ENCODE assay signal across 8 mouse cellular contexts in genomic region chr9:76024277-76025246, GRCm38 (mm10). TPM values are rescaled to one million over a fixed set of nuclear protein-coding genes. Genes with fewer than 3 reads are reported as not detected.
DNase-seq lines count a peak whose midpoint lies in the region; ATAC-seq and TF ChIP-seq lines count a peak whose summit lies in the region.

No protein-coding gene starts in this region.

- WGBS in intestine, embryonic 16.5 days, result 45% methylated on average over 5 of the region's 5 CpGs
- WGBS in intestine, embryonic 15.5 days, result 51% methylated on average over 5 of the region's 5 CpGs
- WGBS in limb, embryonic 10.5 days, result 61% methylated on average over 5 of the region's 5 CpGs
- WGBS in small intestine, adult 2 months, result 47% methylated on average over 5 of the region's 5 CpGs

- peak; percentile 75 for DNase-seq in Muller cell, postnatal 12 days (ENCODE audit: inconsistent ontology term)
- DNase-seq in limb, embryonic 10.5 days (ENCODE audit: low spot score), result no peak
- no peak for DNase-seq in ovary, postnatal 10 days (ENCODE audit: low spot score)
- no peak for DNase-seq in kidney, adult 18-20 months

- H3K27me3 ChIP-seq in intestine, embryonic 16.5 days (replicated peaks; ENCODE audit: control insufficient read depth, insufficient read depth, low read length), result no peaks in the 10 kb centered on the region
- no peaks in the 10 kb centered on the region for H3K27me3 ChIP-seq in intestine, embryonic 15.5 days (replicated peaks)
- H3K27me3 ChIP-seq in limb, embryonic 10.5 days (ENCODE audit: low read depth, poor library complexity, severe bottlenecking), result no peaks in the 10 kb centered on the region
- no peaks in the 10 kb centered on the region for H3K27me3 ChIP-seq in small intestine, adult 2 months (ENCODE audit: control insufficient read depth, insufficient read depth, low read length)

- no peak overlapping the region for H3K9ac ChIP-seq in intestine, embryonic 16.5 days (ENCODE audit: low read depth, low read length)
- H3K9ac ChIP-seq in intestine, embryonic 15.5 days, result no peak overlapping the region

- H3K4me1 ChIP-seq in intestine, embryonic 16.5 days (ENCODE audit: control insufficient read depth, insufficient read depth, low read length), result peaks cover 3% of the 10 kb centered on the region; the same call in 1 of the 2 replicates
- no peaks in the 10 kb centered on the region for H3K4me1 ChIP-seq in intestine, embryonic 15.5 days (replicated peaks)
- H3K4me1 ChIP-seq in embryonic fibroblast, embryonic 13.5 days (ENCODE audit: control insufficient read depth, insufficient read depth, low read length), result peaks cover 5% of the 10 kb centered on the region; the same call in 1 of the 2 replicates
- peaks cover 15% of the 10 kb centered on the region for H3K4me1 ChIP-seq in limb, embryonic 10.5 days
- H3K4me1 ChIP-seq in small intestine, adult 2 months (ENCODE audit: control insufficient read depth, insufficient read depth, insufficient read length, low read length), result no peaks in the 10 kb centered on the region

- H3K9me3 ChIP-seq in intestine, embryonic 16.5 days (ENCODE audit: control insufficient read depth, low read length), result no peaks in the 10 kb centered on the region
- no peaks in the 10 kb centered on the region for H3K9me3 ChIP-seq in intestine, embryonic 15.5 days
- H3K9me3 ChIP-seq in limb, embryonic 10.5 days (replicated peaks), result no peaks in the 10 kb centered on the region

- no peak overlapping the region for H3K4me2 ChIP-seq in intestine, embryonic 16.5 days (ENCODE audit: low read depth, low read length)
- no peak overlapping the region for H3K4me2 ChIP-seq in intestine, embryonic 15.5 days (replicated peaks)

- H3K36me3 ChIP-seq in intestine, embryonic 16.5 days (ENCODE audit: control insufficient read depth, insufficient read depth, low read length), result no peaks in the 10 kb centered on the region
- no peaks in the 10 kb centered on the region for H3K36me3 ChIP-seq in intestine, embryonic 15.5 days
- H3K36me3 ChIP-seq in limb, embryonic 10.5 days, result no peaks in the 10 kb centered on the region
- H3K36me3 ChIP-seq in small intestine, adult 2 months (ENCODE audit: control insufficient read depth, insufficient read depth, low read length), result no peaks in the 10 kb centered on the region

- TF ChIP-seq CTCF in embryonic fibroblast, embryonic 13.5 days (IDR thresholded peaks at IDR 0.05; ENCODE audit: borderline replicate concordance, insufficient read depth, low read length), result no peak
- TF ChIP-seq CTCF in small intestine, adult 2 months (IDR thresholded peaks at IDR 0.05; ENCODE audit: extremely low read depth, insufficient read length, insufficient replicate concordance, low read depth, low read length), result no peak

- no peak for ATAC-seq in intestine, embryonic 16.5 days
- no peak for ATAC-seq in intestine, embryonic 15.5 days

- no peak for TF ChIP-seq POLR2A in embryonic fibroblast, embryonic 13.5 days (IDR thresholded peaks at IDR 0.05; ENCODE audit: low read depth, low read length)
- TF ChIP-seq POLR2A in small intestine, adult 2 months (IDR thresholded peaks at IDR 0.05; ENCODE audit: low read depth, low read length), result no peak

- 0 out of 2 replicates have a peak overlapping the region, but pooled peaks have one; percentile 21 for H3K27ac ChIP-seq in intestine, embryonic 16.5 days (ENCODE audit: low read length)
- H3K27ac ChIP-seq in intestine, embryonic 15.5 days, result no peak overlapping the region; the same call in 1 of the 2 replicates
- peak overlapping the region; percentile 96 for H3K27ac ChIP-seq in embryonic fibroblast, embryonic 13.5 days (ENCODE audit: insufficient read depth, low read length)
- H3K27ac ChIP-seq in limb, embryonic 10.5 days, result peak overlapping the region; percentile 63; the same call in 1 of the 2 replicates
- H3K27ac ChIP-seq in small intestine, adult 2 months (ENCODE audit: insufficient read depth, low read depth, low read length), result peak overlapping the region; percentile 53

- H3K4me3 ChIP-seq in intestine, embryonic 16.5 days (ENCODE audit: low read length), result no peak overlapping the region
- no peak overlapping the region for H3K4me3 ChIP-seq in intestine, embryonic 15.5 days (replicated peaks)
- no peak overlapping the region for H3K4me3 ChIP-seq in embryonic fibroblast, embryonic 13.5 days (ENCODE audit: insufficient read depth, low read length)
- H3K4me3 ChIP-seq in limb, embryonic 10.5 days, result no peak overlapping the region
- H3K4me3 ChIP-seq in small intestine, adult 2 months (ENCODE audit: low read depth, low read length), result no peak overlapping the region

RNA-seq across cellular contexts. Expression of gene Hmgcll1, which starts 9.9 kb away (rescaled TPM):
- polyA plus RNA-seq in intestine, embryonic 16.5 days (2015; fragmentation: Nextera tagmentation; extraction: Ambion mirVana), result 1.2 and 1.3 TPM in 2 replicates
- 1.2 and 1.5 TPM in 2 replicates for polyA plus RNA-seq in intestine, embryonic 15.5 days (2015; fragmentation: Nextera tagmentation; extraction: Ambion mirVana)
- polyA plus RNA-seq in embryonic fibroblast, embryonic 13.5 days (2011; ENCODE audit: insufficient read length, low read depth, missing spikeins), result 3.5 and 4.3 TPM in 2 replicates
- polyA plus RNA-seq in limb, embryonic 10.5 days (2016; fragmentation: Nextera tagmentation; extraction: Ambion mirVana), result 2.9 and 5.7 TPM in 2 replicates
- 0.14 TPM in 1 of 2 replicates, not detected in the other for polyA plus RNA-seq in small intestine, adult 2 months (2012; rRNA removed)
